Mouse (Mus musculus): ENCODE measurements at regions not wholly inside any gene's neighbourhood (a gene's known extent, or its start where the extent isn't known, plus 50 kb on each side); places are given as distances from the start of the nearest gene placed in this dataset.

DNA sequence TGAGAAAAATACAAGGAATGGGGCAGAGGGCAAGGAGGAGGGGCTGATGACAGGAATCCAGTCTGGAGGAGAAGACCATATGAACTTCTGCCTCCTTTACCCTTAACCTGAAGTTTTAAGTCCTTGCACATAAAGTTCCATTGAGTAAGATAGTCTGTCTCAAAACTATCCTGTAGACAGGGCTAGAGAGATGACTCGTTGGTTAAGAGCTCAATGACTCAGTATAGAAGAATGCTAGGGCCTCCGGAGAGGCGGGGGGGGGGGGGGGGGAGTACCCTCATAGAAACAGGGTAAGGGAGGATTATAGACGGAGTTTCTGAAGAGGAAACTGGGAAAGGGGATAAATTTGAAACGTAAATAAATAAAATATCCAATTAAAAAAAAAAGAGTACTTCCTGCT lies 191.8 kb upstream of the Gcfc2 start:
- no peak for DNase-seq (ENCODE audit: low read depth)

DNA sequence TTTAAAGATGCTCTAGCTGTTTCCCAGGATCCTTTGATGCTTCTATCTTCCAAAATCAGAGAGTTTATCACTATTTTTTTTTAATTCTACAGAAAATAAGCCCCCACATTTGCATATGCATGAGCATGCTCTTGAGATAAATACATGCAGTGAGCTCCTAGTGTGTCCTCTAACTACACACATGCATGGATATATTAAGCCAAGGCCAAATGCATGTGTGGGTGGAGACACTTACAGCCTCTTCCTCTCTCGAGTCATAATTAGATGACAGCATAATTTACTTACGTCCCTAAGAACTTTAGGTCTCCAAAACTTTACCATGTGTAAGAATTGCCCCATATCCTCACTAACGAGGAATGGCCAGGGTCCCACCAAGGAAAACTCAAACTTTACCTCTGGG lies 189.9 kb upstream of the Gcfc2 start:
- DNase-seq (ENCODE audit: low read depth): no peak

DNA sequence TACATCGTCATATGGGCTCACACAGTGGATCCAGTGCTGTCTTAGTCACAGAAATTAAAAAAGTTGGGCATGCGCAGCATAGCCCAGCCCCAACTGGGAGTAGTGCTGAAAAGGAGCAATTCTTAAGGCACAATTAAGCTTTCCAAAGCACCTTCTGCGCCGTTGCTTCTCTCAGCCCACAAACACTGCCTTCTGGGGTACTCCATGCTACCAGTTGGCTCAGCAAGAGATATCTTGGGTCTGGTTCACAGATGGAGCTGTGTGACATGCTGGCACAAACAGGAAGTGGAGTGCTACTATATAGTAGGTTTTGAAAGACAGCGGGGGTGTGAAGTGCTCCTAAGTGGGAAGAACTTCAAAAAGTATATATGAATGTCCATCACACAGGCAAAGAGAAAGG lies 185.0 kb upstream of the Gcfc2 start:
- no peak for DNase-seq (ENCODE audit: low read depth)

DNA sequence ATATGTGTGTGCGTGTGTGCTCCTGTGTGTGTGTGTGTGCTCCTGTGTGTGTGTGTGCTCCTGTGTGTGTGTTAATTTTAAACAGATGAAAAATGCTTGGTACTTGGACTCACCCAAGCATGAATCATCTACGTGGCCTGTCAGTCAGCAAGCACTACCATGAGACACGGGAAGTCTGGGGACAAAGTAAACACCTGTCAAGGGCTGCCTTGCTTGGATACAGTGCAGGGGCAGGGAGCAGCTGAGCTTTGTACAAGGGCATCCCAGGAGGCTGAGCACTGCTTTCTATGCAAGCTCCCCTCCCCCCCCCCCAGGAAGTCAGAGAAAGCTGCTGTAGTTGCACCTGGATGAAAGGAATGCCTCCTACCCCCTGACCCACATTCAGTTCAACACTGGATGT lies 173.8 kb upstream of the Gcfc2 start:
- DNase-seq (ENCODE audit: low read depth): no peak

DNA sequence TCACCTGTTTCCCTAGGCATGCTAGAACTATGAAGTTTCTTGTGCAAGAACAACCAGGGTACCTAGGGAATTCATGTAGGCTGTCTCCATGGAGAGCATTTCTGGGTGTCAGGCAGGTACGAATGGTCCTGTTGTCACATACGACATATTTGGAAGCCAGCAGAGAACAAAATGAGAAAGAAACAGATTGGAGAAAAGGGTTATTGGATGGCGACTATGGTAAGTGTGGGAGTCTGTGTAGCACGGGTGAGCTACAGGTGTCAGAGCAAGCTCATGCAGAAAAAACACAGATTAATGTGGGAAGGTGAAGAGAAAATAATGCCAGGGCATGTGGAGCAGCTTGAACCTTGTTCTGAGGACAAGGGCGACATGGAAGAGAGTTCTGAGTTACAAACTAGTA lies 171.8 kb upstream of the Gcfc2 start:
- DNase-seq (ENCODE audit: low read depth): no peak

DNA sequence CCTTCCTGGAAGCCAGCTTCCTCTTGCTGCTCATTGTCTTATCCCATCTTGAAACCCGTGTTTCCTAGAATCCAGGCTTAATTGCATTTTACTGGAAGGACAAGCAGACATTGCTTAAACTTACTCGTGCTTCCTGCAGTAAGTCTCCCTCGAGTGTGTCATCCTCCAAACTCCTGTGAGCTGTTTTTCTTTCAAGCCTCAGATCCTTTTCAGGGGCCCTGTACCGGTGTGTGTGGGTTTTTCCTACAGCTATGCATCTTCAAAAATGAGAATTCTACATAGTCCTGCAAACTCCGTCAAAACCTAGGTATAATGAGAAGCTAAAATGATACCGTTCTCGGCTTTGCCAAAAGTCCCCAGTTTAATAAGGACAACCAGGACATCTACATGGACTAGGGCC lies 167.2 kb upstream of the Gcfc2 start:
- DNase-seq (ENCODE audit: low read depth): no peak

DNA sequence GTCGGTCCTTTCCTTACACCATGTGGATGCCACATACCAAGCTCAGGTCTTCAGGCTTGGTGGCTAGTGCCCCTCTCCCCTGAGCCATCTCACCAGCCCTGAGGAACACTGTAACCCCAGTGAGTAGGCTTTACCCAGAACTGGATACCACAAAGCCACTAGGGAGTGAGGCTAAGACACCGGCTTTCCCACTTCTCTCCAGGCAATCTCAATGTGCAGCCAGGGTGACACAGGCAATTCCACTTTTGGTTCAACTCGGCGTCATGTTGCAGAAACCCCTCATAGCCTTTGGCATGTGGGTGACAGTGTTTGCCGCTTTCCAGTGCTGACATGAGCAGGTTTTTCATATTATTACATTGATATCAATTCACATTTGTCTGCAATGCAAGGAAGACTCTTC lies 164.6 kb upstream of the Gcfc2 start:
- DNase-seq (ENCODE audit: low read depth): no peak

DNA sequence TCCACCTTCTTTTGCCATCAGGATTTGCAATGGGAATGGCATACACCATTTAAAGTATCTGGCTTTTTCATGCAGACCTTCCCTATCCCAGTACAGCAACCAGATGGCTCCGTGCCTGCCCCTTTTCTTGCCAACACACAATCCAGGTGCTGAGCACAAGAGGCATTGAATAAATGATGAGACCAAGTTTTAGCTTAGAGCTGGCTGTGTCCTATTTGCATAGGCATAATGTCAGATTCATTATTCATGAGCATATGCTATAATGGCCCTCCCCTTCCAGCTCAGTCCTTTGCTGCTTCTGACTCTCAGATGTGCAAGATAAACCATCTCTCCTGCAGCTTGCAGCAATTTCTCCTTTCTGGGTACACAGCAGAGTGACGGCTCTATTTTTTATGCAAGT lies 163.3 kb upstream of the Gcfc2 start:
- DNase-seq (ENCODE audit: low read depth): no peak

DNA sequence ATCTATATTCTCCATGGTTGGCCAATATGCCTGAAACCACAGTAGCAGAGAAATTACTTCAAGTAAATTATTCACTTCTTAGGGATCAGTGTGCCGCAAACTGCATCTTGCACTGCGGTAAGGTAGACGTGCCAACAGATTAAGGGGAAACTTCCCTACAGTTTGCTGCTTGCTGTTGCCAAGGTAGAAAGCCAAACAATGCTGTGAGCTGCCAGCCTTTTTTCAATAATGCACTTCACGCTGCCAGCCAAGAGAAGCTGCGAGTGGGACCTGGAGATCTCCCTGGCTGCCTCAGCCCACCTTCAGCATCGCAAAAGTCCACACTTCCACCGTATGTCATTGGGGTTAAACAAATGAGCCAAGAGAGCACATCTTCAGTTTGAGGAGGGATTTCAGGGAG lies 157.6 kb upstream of the Gcfc2 start:
- no peak for DNase-seq (ENCODE audit: low read depth)

DNA sequence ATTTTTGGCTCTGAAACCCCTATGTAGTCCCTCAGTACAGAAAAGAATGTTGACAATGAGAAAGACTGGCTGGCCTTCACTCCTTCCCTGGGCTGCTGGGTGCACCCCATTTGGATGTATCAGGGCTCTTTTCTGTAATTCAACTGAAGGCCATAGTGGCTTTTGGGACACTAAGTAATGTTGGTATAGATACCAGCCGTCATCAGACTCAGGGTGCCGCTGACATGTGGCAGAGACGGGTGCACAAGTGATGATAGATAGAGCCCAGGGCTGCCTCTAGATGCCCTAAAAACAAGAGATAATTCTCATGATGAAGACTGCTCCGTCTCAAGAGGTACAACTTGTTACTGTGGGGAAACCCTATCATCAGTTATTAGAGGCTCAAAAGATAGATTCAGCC lies 156.7 kb upstream of the Gcfc2 start:
- no peak for DNase-seq (ENCODE audit: low read depth)

DNA sequence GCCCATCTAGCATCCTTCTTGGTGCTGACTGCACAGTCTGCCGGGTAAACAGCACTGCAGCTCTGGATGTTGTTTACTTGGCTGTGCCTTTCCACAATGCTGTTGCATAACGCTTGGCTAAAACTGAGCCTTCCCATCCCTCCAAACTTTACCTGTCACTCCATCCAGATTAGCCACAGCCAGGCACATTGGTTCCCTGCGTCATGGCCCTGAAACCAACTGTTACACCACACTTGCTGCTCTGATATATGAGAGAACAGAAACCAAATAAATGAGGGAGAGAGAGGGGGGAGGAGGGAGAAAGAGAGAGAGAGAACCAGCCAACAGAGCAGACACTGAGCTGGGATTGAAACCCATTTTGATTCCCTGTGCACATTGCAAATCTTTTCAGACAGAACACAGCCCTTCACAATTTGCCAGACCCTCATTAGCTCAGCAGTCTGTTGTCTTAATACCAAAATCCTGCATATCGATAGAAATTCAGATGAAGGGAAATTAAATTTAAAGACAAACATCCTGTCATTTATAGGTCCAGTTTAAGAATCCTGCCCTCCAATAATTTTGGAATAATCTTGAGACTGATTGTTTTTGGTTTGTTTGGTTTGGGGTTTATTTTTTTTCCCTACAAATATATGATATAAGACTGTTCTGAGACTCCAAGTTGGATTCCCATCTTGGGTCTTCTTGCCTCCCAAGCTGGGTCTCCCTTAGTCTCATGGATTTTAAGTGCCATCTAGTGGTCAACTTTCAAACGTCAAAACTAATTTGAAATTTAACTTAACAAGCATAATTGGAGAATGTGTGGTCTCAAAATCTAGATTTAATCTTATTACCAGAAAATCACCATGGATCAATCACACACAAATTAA lies 154.6 kb upstream of the Gcfc2 start:
- peak; percentile 42 for DNase-seq (ENCODE audit: low read depth)

DNA sequence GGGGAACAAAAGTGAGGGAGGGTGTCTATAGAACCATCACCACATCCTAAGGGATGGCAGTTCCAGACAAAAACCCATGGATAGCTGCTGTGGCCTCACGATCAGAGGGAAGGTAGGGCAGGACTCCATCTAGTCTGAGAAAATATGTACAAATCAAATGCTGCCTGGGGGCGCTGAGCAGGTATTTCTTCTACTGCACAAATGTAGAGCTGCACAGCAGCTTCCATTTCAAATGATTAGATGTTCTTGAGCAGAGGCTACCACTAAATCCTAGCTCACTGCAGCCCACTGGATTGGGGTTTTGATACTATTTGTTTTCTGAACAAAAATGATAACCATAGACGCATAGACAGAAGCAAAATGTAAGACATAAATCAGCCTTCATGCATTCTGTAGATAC lies 153.2 kb upstream of the Gcfc2 start:
- no peak for DNase-seq (ENCODE audit: low read depth)

DNA sequence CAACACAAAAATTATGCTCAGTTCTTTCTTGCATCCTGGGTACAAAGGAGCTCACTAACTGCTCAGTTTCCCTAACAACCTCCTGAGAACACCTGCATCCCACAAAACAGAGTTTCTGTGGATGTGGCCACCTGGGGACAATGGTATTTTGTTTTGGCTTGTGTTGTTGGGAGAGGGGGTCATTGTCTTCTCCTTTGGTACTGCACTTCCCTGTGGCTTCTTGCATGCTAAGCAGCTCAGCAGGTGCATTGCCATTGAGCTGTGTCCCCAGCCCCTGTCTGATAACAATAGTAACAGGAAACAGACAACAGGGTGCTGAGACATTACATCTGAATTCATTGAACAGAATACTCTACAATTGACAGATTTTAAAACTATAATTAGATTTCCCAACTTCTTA lies 151.6 kb upstream of the Gcfc2 start:
- no peak for DNase-seq (ENCODE audit: low read depth)

DNA sequence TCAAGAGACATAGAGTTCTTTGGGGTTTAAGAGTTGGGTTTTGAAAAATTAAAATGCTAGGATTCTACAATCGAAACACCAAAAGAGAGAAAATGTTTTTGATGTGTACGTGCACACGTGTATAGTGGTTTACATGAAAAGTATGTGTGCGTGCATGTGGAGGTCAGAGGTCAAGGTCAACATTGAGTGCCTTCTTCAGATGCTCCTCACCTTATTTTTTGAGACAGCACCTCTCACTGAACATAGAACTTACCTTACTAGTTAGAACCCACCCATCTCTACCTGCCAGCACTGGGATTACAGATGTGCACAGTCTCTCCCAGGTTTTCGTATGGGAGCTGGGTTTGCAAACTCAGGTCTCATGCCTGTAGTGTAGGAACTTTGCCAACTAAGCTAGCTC lies 141.3 kb upstream of the Gcfc2 start:
- DNase-seq (ENCODE audit: low read depth): no peak

DNA sequence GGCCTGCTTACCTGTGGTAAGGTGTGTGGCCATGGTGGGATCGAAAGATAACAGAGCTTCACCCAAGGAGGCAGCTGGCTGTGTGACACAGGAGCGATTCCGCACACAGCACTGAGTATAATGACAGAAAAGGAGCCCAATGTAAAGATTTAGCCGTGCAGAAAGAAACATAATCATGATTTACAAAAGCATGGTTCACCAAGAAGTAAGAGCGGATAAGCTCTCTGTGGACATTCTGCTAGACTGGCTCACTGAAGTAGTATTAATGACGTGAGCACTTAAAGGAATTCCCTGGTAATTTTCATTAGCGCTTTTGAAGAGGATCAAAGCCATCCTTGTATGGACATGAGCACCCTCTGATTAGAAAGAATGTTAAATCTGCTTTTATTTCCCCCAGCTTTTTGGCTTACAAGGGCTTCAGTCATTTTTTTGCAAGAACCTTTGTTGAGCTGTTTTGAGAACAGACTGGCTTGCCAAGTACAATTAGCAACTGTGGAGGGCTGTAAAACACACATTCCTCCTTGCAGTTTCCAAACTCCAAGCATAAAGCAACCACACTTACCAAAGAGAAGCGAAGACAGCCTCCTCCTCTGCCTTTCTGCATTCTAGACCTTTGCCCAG lies 140.5 kb upstream of the Gcfc2 start:
- DNase-seq (ENCODE audit: low read depth): no peak

DNA sequence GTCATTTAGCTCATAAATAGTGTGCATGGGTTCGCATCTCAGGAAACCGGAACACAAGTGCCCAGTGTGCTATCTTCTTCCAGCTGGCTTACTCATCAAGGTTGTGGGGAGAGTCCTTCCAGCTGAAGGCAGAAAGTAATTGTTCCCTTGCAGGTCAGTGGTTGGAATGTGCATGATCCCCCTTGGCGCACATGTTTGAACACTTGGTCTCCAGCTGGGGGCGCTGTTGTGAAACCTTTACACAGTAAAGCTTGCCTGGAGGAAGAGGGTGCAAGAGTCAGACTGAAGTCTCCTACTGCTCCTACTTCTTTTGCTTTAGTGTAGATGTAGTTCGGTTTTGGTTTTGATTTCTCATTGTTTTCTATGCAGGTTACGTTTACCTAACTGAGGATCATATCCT lies 128.2 kb upstream of the Gcfc2 start:
- peak; percentile 4 for DNase-seq (ENCODE audit: low read depth)

DNA sequence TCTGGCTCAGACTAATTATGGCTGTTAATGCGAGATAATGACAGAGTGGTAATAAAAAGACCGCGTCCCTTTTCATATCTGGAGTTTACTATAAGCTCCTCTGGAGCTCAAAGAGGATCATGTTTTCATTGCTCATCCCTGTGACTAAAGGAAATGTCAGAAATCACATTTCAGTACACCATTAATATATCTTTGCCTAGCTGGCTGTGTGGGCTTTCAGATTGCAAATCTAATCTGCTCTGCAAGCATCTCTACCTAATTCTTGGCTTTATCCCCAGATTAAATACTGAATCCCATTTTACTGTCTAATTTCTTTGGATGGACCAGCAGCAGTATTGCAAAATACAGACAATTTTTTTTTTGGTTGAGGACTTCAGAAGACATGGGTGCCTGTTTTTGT lies 122.6 kb upstream of the Gcfc2 start:
- DNase-seq (ENCODE audit: low read depth): no peak

DNA sequence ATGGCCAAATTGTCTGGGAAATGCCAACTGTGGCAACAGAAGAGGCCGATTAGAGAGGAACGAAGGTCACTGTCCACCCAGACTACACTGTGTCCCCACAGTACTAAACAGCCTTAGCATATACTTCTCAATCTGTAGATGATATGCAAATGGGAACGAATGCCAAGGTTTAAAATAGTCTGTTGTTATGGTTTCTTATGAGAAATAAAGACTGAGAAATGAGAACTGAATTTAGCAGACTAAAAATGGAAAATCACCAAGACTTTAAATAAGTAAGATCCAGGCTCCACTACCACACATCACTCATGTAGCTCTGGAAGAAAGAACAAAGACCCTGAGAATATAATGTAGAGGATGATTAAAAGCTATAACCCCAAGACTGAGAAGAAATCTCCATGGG lies 121.7 kb upstream of the Gcfc2 start:
- no peak for DNase-seq (ENCODE audit: low read depth)

DNA sequence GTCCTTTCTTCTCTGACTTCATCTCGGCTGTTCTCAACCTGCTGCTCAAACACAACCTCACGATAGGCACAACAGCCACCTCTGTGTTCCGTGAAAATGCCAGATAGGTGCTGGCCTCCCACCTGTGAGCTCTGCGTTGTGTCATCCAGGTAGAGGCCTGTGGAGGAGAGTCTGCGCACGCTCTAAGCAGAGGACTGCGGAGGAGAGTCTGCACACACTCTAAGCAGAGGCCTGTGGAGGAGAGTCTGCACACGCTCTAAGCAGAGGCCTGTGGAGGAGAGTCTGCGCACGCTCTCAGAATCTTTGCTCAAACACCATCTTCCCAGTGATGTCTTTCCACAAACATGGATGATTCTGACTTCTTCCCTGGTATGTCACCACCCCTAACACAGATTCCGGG lies 117.5 kb upstream of the Gcfc2 start:
- no peak for DNase-seq (ENCODE audit: low read depth)

DNA sequence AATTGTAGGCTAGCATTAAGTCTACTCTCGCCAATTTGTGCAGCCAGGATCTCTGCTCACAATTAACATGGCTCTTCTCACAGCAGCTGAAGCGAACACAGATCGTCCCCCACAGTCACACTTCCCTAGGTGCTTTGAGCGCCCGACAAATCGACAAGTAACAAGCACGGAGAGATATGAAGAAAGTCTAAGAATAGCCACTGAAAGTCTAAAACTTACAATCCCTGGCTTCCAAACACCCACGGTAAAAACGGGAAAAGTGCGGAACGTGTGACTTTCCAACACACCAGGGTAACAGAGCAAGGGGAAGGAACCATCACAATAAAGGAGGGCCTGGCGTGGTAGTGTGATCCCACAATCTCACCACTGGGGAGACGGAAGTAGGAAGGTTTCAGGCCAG lies 114.8 kb upstream of the Gcfc2 start:
- no peak for DNase-seq (ENCODE audit: low read depth)

DNA sequence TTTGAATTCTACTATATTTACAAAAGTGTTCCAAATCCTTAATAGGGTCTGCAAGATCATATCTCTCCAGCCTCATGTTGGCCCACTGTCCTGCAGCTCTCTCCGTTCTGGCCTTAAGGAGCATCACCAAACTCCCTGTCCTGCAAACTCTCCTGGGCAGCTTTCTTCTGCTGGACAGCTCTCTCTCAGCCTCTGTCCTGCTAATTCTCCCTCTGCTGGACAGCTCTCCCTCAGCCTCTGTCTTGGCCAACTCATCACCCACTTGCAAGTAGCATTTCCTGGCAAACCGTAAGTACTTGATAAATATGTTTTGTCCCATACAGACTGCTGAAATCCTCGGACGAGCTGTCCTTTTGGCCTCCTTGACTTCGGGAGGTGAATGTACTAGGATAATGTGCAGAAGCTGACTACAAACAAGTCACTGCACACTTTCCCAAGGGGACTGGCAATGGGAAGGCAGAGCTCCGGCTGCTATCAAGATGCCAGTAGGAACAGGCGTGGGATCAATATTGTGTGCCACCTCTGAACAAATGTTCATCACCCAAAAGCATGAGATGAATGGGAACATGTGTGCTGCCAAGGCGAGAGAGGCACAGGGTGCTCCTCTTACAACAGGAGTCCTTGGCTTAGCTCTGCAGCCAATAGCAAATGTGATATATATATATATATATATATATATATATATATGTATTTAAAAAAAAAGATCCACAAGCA lies 108.1 kb upstream of the Gcfc2 start:
- peak; percentile 9 for DNase-seq (ENCODE audit: low read depth)

DNA sequence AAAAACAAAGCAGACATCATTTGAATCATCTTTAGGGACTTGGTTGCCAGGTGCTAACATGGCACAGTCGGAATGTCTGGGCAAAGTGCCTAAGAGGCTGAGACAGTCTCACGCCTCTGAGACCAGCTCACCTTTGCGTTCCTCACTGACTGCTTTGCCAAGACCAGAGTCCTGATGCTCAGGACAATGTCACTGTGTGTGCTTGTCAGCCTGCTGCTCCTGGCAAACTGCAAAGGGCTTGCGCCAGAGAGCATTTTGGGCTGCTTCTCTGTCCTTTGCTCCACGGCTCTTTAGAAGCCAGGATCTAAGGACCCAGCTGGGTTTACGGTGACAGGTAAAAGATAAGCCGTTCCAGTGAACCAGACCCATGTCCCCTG lies 107.5 kb upstream of the Gcfc2 start:
- no peak for DNase-seq (ENCODE audit: low read depth)

DNA sequence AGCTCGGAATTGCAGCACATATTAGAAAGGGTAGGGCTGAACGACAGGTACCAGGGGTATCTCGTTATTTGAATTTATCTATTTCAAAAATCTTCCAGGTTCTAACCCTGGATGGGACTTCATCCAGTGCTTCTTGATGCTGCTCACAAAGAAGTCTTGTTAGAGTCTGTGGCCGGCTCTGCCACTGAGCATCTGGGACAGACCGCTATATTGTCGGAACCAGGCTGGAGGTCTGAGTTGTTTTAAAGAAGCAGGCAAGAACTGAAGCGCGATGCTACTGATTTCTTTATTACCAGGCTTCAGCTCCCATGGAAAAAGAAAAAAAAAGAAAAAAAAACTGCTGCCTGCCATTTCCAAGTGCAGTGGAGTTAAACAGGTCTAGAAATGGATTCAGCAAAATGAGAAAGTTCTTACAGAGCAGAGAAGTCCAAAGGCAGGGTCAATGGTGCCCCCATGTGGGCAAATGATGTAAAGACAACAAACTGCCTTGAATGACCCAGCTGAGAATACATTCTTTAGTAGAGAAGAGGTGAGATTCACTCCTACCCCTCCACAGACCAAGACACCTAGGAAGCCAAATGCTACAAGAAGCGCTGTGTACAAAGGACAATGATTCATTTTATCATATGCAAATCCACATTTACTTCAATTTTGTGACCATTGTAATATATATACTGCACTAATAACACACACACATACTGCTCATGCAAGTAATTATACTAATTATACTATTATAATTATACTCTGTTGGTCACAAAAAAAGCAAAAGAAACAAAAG lies 106.2 kb upstream of the Gcfc2 start:
- DNase-seq (ENCODE audit: low read depth): peak; percentile 65
